ENCODE assay signal across 9 mouse cellular contexts in the genomic region with DNA sequence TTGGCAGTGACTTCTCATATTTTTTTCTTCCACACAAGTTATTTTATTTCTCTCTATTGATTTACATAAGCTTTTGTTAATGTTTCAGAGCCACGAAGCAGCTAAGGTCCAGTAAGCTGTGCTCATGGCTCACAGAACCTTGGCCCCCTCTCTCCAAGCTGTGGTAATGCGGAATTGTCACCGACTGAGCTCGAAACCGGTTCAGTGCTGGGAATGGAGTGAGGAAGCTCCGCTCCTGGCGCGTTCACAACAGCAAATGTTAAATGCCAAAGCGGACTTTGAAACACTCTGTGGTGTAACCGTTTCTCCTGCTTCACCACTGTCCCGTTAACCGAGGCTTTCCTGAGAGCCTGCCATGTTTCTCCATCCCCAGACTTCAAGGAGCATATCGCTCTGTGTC. TPM values are rescaled to one million over a fixed set of nuclear protein-coding genes. Genes with fewer than 3 reads are reported as not detected.
DNase-seq lines count a peak whose midpoint lies in the region; ATAC-seq lines count a peak whose summit lies in the region.
"Had no signal": no experiment of that assay in that cellular context is flagged by ENCODE, and none has a peak within 500 bp of the region (broad histone marks: within the 10 kb centered on the region; RNA-seq: fewer than 3 reads in every experiment).

No protein-coding gene starts in this region.

- WGBS in kidney, embryonic 16.5 days: 73% methylated on average over 13 of the region's 13 CpGs

- H3K9ac ChIP-seq in kidney, embryonic 16.5 days (replicated peaks; ENCODE audit: low read length): no peak overlapping the region

- peak; percentile 48; the same call in 1 of the 2 replicates for ATAC-seq in frontal cortex, adult (ENCODE audit: low TSS enrichment)
- ATAC-seq in kidney, embryonic 16.5 days (ENCODE audit: low FRiP score, low TSS enrichment): no peak

- H3K4me1 ChIP-seq in kidney, embryonic 16.5 days (ENCODE audit: insufficient read depth, low read length): no peaks in the 10 kb centered on the region

- no peaks in the 10 kb centered on the region for H3K27me3 ChIP-seq in kidney, embryonic 16.5 days (ENCODE audit: insufficient read depth, low read length)

- H3K4me3 ChIP-seq in kidney, embryonic 16.5 days (ENCODE audit: low read length): no peak overlapping the region
- H3K4me3 ChIP-seq: erythroblast, embryonic 14.5 days had no signal

- DNase-seq in frontal cortex, postnatal 25 days (ENCODE audit: low spot score in 2 of 2): no peak
- peak; percentile 11 for DNase-seq in retina, postnatal 1 day
- DNase-seq in retina, embryonic 14.5 days (ENCODE audit: low spot score): no peak
- DNase-seq in thymus, postnatal 25 days: no peak
- DNase-seq in adrenal gland, postnatal 25 days: no peak
- no peak for DNase-seq in spleen, adult 12 weeks (ENCODE audit: low spot score)

- H3K4me2 ChIP-seq in kidney, embryonic 16.5 days (replicated peaks; ENCODE audit: low read depth, low read length): no peak overlapping the region

- H3K9me3 ChIP-seq in kidney, embryonic 16.5 days (ENCODE audit: low read length): no peaks in the 10 kb centered on the region

- H3K27ac ChIP-seq in kidney, embryonic 16.5 days (ENCODE audit: low read length): 0 out of 2 replicates have a peak overlapping the region, but pooled peaks have one; percentile 1

- H3K36me3 ChIP-seq in kidney, embryonic 16.5 days (ENCODE audit: insufficient read depth, low read length): no peaks in the 10 kb centered on the region

RNA-seq across cellular contexts. Expression of a gene that starts 39.4 kb away (rescaled TPM):
- 409 and 418 TPM in 2 replicates for polyA plus RNA-seq in kidney, embryonic 16.5 days (2015; fragmentation: Nextera tagmentation; extraction: Ambion mirVana)
- 216 and 229 TPM in 2 replicates for total RNA-seq in adrenal gland, postnatal 25 days (2021)

RNA-seq across cellular contexts. Expression of a gene that starts 41.8 kb away (rescaled TPM):
- polyA plus RNA-seq in kidney, embryonic 16.5 days (2015; fragmentation: Nextera tagmentation; extraction: Ambion mirVana): 14.8 and 15.6 TPM in 2 replicates
- 10.8 and 11.3 TPM in 2 replicates for total RNA-seq in adrenal gland, postnatal 25 days (2021)

RNA-seq across cellular contexts. Expression of a gene that starts 45.2 kb away (rescaled TPM):
- polyA plus RNA-seq in kidney, embryonic 16.5 days (2015; fragmentation: Nextera tagmentation; extraction: Ambion mirVana): 15.5 and 15.6 TPM in 2 replicates
- 19.3 and 21.3 TPM in 2 replicates for total RNA-seq in adrenal gland, postnatal 25 days (2021)
